Mouse (Mus musculus): ENCODE data around the gene 4930502E18Rik.

Gene 4930502E18Rik

DNA sequence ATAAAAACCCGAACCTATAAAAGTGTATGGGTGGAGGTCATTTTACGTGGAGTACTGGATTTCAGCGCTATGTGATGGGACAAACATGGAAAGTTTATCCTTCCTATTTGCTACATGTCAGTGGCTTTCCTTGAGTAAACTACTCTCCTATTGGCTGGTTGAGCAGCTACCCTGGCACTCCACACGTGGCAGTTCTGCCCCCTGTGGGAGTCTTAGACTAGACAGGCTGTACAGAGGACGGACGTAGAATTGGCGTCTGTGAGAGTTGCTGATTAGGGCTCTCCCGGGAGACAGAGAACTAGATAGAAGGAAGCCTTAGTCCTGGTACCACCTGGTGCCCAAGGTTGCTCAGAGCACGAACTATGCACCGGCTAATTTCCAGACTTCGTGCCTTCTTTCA is at the start of gene 4930502E18Rik:
4930502E18Rik (plus strand) TSS at position 231 of the 400 bp plus-strand sequence.
- DNase-seq: no peak

DNA sequence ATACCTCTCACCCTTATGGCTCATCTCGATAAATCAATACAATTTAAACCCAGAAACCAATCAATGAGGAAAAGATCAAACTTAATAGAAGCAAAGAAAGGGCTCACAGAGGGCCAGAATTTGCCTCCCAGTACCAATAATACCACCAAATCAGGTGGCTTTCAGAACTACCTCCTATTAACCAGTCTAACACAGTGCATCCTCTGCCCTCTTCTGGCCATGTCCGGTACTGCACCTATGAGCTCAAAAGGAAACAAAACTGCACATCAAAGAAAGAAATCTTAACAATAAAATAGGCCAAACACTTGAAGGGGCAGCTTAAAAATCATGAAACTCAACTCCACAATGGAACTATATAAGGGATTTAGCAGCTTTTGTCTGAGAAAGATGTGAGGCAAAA is 47.7 kb upstream of the 4930502E18Rik start:
- DNase-seq: peak; percentile 54 to 86

DNA sequence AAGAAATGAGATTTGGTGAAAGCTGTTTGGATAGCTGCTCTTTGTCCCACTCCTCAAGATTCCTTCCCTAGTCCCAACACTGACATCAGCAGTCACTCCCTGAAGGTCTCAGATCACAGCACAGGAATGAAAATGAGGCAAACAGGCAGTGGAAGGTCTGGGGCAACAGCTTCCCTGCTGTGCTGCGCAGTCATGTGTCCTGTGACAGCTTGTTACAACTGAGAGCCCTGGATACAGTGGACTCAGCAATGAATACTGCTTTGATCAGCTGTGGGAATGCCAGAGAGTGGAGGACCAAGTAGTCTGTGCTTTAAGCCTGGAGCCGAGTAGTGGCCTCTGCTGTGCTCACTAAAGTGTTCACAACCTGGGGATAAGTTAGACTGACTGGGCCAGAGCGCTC is 42.0 kb upstream of the 4930502E18Rik start:
- peak in 1 of 2 experiments; percentile 5 for DNase-seq

DNA sequence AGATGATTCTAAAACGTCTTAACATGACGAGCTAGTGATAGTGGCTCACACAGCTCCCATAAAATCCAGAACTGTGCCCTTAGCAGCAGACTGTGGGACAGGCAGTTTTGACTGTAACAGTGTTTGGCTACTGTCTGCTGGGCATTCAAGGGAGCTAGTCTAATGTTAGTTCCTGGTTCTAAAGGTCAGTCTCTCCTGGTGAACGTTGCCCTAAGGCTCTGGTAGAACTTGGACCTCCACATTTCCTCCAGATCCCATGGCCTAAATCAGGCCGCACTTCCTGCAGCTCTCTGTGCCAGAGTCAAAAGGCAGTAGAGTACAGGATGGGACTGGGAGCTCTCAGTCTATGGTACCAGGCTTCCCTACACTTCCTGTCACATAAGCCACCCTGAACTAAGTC is 40.0 kb upstream of the 4930502E18Rik start:
- peak; percentile 23 to 45 for DNase-seq

DNA sequence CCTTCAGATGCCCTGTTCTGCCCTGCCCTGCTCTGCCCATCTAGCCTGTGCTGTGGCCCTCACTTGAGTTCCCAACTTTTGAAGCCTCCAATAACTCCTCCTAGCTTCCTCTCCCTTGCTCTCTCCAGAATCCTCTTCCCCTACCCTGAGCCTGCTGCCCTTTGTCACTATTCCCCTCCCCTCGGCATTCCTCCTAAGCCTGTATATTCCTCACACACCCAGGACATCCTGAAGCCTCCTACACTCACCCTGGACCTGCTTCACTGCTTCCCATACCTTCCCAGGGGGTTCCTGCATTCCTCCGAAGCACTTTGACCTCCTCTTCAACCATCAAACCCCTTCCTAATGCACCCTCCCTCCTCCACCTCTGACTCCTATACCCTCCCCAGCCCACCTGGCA is 32.6 kb upstream of the 4930502E18Rik start:
- DNase-seq: no peak

DNA sequence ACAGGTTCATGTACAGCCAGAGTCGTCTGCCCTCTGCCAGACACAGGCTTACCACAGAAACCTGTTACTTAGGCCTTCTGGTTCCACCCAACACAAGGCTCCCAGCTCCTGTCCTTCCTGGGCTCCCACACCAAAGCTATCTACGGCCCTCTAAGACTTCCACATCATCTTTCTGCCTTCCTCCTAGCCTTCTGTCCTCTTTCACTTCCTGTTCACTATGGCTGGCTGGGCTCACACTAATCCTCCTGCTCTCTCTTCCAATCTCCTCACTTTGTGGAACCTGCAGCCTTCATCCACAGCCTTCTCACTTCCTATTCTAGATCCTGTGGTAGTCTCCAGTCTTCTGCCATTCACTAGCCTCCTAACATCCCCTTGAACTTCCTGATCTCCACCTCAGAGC is 31.5 kb upstream of the 4930502E18Rik start:
- DNase-seq: no peak

DNA sequence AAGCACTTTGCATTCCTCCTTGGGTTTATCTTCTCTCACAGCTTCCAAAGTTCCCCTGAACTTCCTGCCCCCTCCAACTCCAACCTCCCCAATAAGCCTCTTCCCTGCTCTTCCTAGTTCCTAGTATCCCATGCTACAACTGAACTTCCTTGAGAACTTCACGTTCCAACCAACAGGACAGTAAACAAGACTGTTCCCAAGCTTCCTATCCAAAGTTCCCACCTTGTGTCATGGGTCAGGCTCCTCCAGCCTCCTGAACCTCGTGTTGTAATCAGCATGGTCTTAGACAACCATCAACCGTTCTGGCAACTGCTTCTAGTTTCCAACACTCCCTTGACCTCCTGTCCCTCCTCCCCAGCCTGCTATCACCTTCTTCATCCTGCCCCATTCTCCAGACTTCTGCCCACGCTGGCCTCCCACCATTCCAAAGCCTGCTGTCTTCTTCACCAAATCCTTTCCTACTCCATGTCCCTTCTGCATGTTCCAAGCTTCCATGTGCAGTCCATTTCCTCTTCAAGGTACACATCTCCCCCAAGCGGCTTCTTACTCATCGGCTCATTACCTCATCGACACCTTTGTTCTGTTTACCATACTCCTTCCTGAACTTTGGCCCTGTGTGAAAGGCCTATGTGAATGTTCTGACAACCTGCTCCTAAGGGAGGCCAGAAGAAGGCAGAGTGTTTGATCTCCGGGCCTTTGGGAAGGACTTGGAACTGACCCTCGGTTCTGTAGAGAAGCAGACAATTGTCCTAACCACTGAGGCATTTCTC is 30.4 kb upstream of the 4930502E18Rik start:
- DNase-seq: no peak

DNA sequence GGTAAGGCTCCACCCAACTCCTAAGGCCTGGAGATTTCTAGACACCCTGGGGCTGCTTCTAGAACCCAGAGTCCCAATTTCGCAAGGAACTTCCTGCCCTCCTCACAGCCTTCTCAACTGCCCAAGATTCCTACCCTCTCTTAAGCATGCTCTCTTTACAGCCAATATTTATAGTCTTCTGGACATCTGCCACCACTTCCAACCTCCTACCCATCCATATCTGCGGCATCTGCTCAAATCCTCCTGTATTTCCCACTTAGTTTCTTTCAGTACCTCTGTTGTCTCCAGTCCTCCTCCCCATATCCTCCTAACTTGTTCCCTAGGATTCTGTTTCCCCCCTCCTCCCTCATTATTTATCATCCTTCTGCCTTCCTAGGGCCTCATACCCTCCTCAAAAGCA is 25.4 kb upstream of the 4930502E18Rik start:
- DNase-seq: no peak

DNA sequence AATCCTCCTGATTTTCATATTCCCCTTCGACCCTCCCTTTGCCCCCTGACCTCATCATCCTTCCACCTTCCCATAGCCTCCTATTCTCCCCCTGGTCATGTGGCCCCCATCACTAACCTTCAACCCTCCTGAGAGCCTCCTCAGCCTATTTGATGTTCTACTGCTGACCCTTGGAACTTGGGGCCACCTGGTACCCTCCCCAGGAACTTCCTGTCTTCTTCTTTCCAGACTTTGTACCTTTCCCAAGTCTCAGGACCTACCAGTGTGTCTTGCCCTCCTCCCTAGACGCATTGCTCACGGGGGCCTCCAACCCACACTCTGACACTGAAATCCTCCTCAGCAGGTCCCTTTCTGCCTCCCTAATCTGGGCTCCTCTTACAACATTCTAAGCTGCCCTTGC is 22.0 kb upstream of the 4930502E18Rik start:
- DNase-seq: peak in 1 of 2 experiments; percentile 7

DNA sequence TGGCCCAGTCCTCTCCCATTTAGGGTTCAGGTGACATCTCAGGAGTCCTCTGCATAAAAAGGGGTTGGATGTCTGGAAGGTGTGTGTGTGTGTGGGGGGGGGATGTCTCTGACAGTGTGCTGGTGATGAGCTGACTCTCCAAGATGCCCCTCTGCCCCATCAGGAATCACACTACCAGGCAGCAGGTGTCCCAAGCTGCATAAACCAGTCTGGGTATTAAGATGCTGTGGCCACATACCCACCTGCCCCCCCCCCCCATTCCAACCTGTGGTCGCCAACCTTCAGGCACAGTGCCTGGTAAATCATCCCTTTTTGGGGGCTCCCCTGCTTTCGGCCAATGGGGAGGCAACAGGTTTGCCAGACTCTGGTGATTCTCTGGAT is 8.7 kb upstream of the 4930502E18Rik start:
- no peak for DNase-seq

DNA sequence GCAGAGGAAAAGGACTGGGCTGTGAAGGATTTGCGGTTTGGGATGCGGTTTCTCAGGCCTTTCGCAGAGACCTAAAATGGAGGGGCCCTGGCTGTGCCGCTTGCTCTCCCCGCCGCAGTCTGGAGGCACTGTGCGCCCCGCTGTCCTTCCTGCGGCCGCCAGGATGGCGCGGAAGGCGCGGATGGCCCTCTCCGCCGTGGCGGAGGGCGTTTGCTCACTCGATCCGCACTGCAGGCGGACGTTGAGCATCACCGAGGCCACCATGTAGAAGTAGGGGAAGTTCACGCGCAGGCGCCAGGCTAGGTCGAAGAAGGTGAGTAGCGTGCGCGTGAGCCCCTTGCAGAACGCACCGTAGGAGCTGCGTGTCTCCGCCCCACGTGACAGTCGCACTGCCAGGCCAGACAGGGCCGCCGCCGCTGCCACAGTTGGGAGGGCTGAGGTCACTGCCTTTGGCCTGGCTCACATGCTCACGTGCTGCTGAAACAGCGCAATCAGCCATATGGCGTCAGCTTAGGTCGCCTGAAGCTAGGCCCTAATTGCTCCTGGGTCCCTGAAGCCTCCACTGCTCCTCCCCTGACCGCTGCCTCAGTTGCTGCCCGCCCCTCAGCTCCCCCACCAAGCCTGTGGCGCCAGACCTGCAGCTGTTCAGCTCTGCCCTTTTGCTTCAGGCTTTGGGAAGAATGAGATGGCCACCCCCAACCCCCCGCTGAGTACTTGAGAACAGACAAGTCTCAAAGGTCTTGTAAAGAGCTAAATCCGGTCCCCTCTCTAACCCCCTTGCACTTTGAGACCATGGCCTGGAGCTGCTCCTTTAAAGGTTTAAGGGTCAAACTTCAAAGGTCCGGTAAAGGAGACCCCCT is 8.1 kb upstream of the 4930502E18Rik start:
- peak; percentile 36 to 72 for DNase-seq

DNA sequence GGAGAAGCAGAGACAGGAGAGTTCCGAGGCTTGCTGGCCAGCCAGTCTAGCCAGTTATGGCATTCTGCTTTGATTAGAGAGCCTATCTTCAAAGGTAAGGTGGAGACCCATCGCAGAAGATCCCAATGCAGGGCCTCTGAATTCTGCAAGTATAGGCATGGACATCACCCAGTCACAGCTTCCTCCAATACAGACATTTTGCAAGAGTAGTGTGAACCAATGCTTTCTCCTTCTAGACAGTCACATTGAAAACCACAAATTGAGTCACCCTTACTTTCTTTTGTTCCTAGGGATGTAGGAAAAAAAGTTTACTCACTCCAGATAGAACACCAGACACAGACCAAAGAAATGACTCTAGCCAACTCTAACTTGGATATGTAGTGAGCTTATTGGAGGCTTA is 4.3 kb downstream of the 4930502E18Rik start:
- no peak for DNase-seq

DNA sequence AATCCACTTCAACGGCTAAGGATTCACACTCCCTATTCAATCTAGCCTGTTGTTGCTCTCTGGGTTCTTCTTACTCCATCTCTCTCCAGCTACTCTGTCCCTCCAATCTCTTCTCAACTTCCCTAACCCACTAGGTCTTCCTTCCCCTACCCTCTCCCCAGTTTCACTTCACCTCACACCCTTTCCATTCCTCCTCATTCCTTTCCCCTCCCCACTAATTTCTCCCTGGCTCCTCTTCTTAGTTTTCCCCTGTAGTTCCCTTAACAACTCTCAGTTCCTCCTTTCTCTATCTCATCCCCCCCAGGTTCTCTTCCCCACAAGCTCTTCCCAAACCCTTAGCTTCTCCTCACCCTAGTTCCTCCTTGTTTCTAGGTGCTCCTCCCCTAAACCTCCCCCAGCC is 28.2 kb downstream of the 4930502E18Rik start:
- no peak for DNase-seq

DNA sequence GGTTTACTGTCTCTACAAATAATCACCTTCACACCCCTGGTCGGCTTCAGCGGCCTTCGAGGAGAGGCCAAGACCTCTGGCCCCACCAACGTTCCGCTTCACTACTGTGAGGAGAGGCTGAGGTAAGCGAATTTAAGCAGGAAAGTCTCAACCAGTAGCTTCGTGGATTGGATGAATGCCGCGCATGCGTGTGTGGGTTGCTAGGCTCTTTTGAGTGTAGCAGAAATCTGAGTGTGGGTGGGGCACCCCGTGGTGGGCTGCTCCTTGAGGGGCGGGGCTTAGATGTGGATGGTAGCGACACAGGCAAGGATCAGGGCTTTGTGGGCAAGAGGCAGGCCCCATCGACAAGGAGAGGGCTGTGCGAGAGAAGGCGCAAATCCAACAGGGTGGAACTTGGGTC is 33.1 kb downstream of the 4930502E18Rik start, which contains the start of gene 1700013H16Rik:
1700013H16Rik (minus strand) TSS at position 96 of the 400 bp plus-strand sequence.
- no peak for DNase-seq

DNA sequence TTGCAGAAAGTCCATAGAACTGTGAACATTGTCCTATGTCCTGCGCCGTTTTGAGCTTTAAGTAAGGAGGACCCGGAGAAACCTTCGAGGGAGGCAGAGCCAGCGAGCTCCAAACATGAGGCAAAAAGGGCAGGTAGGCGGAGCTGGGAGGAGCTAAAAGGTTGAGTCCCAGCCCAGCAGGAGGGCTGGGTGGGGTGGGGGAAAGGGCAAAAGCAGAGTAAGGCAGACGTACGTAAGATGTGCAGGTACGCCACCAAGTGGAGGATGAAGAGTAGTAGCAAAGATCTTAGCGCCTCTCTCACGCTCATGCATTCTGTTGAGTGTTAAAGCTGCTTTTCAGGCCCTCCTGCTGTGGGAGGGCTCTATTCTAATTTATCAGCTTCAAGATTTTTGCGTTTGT is 51.6 kb downstream of the 4930502E18Rik start, which contains the start of gene Zfp36l3:
Zfp36l3 (minus strand) TSS at position 119 of the 400 bp plus-strand sequence.
- no peak for DNase-seq
